In the genomic region with DNA sequence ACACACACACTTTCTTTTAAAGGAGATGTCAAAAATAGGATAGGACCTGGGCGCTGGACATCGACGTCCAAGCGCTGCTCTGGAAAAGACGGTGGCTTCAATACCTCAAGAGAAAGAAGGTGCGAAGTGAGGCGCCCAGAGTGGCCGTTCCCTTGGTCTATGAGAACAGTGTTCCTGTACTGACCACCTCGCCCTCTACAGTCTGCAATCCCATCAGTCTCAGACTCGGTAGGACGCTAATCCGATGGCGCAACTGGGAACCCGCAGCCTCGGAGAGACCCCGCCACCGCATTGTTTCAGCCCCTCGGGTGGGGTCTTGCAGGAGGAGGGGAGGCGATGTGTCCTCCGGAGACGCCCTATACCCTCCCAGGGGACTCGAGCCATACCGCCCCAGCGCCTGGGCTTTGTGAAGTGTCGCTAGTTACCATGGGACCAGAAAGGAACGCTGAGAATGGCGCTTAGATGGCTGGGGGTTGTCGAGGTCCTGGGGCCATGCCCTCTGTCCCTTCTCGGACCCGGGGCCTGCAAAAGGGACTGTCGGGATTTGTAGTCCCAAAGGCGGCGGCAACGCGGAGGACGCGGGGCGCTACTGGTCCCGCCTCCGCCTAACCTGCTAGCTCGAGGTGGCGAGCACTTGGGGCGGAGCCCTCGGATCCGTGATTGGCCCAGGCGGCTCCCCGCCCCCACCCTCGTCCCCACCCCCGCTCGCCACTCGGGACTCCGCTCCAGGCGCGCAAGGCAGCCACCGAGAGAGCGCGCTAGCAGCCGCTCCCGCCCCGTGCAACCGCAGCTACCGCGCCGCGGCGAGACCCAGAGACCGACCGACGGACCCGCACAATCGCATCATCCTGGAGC, we compare ENCODE assay signal across 8 mouse cellular contexts. TPM values are rescaled to one million over a fixed set of nuclear protein-coding genes. Genes with fewer than 3 reads are reported as not detected.
DNase-seq lines count a peak whose midpoint lies in the region; ATAC-seq lines count a peak whose summit lies in the region.

A gene (plus strand): TSS at position 418 of the 855 bp plus-strand sequence.

- no peaks in the 10 kb centered on the region for H3K36me3 ChIP-seq in intestine, embryonic 15.5 days

- peak within 1 kb of the TSS; percentile 54 for H3K9ac ChIP-seq in intestine, embryonic 15.5 days

- H3K27me3 ChIP-seq in intestine, embryonic 15.5 days (replicated peaks): peaks cover 48% of the 10 kb centered on the region

- ATAC-seq in intestine, embryonic 15.5 days: peak; percentile 95
- ATAC-seq in megakaryocyte progenitor cell, adult 5-6 weeks (replicated peaks; ENCODE audit: poor library complexity): peak; percentile 61

- peak within 1 kb of the TSS; percentile 96 for H3K4me2 ChIP-seq in intestine, embryonic 15.5 days (replicated peaks)

- H3K4me3 ChIP-seq in intestine, embryonic 15.5 days (replicated peaks): peak within 1 kb of the TSS; percentile 52

- no peaks in the 10 kb centered on the region for H3K9me3 ChIP-seq in intestine, embryonic 15.5 days

- no peak within 1 kb of the TSS for H3K27ac ChIP-seq in intestine, embryonic 15.5 days

- peak; percentile 83 for DNase-seq in adrenal gland, postnatal 36 days
- peak; percentile 94 for DNase-seq in embryo, embryonic 9.5 days (ENCODE audit: extremely low spot score)
- DNase-seq in gastrocnemius, postnatal 36 days: peak; percentile 60 to 63
- peak; percentile 86 to 89 for DNase-seq in left cerebral cortex, postnatal 14 days (ENCODE audit: low spot score in 2 of 2)
- DNase-seq in right cerebral cortex, postnatal 10 days (ENCODE audit: low spot score in 2 of 2): peak; percentile 95 to 96
- peak; percentile 55 to 64 for DNase-seq in urinary bladder, postnatal 4 days (ENCODE audit: low spot score in 2 of 2)

- WGBS in intestine, embryonic 15.5 days: under 1% methylated on average over 70 of the region's 71 CpGs

- H3K4me1 ChIP-seq in intestine, embryonic 15.5 days (replicated peaks): peaks cover 28% of the 10 kb centered on the region

- intact Hi-C loops in gastrocnemius, postnatal 36 days (cut with DNase I): loop anchor here (2.0 to 5.0 kb wide), 2 partner anchors 63 to 196 kb away; a partner anchor contains a TSS
- intact Hi-C loops in left cerebral cortex, postnatal 14 days (cut with DNase I): loop anchor here (10.0 kb wide), 2 partner anchors 173 to 203 kb away; a partner anchor contains a TSS

RNA-seq across cellular contexts. Expression of the gene that starts here (rescaled TPM):
- 1 to 10 TPM in 1 of 2 experiments, under 1 TPM in 1; 0.86 to 1.1 TPM for total RNA-seq in adrenal gland, postnatal 36 days (2021)
- total RNA-seq in gastrocnemius, postnatal 36 days (2021): 1 to 10 TPM; 1.4 to 2.2 TPM
- 6.6 and 7.1 TPM in 2 replicates for polyA plus RNA-seq in intestine, embryonic 15.5 days (2015; fragmentation: Nextera tagmentation; extraction: Ambion mirVana)
- 100 to 1,000 TPM; 102 to 111 TPM for total RNA-seq in left cerebral cortex, postnatal 14 days (2021)
- not detected in 2 replicates for total RNA-seq in megakaryocyte progenitor cell, adult 5-6 weeks (2015)
- total RNA-seq in megakaryocyte progenitor cell, adult 5-6 weeks (2017): not detected in 2 replicates

Comparison
In these comparisons a context has a peak if more than half of its experiments do, and no peak if none do; other contexts are left out.
1. RNA of the gene that starts here (total RNA-seq): 102 to 111 TPM in left cerebral cortex, postnatal 14 days; 1.4 to 2.2 TPM in gastrocnemius, postnatal 36 days, 0.86 to 1.1 TPM in adrenal gland, postnatal 36 days and not detected in megakaryocyte progenitor cell, adult 5-6 weeks; every median in the first group is over 10 times any median in the second.
2. Peak in ATAC-seq in megakaryocyte progenitor cell, adult 5-6 weeks; RNA of the gene not detected or under 1 TPM.
3. Peak in every context shown above with its lines, with median percentiles within 50 percentile points of each other: DNase-seq.